Mouse (Mus musculus) CD4-positive, CD25-positive, alpha-beta regulatory T cell, adult 4 months (primary cell): ENCODE data around the gene Smim27. TPM values are rescaled to one million over a fixed set of nuclear protein-coding genes. Genes with fewer than 3 reads are reported as not detected.

Source experiments
- polyA plus RNA-seq, 2 experiments: library from polyadenylated mRNA; unstranded; fragments of 100-300 nt; shearing (Covaris generic); gene quantifications; one replicate each; pipeline ENCODE4 v1.2.1; 2017

Gene Smim27
- polyA plus RNA-seq, 2 experiments from 2014 or later: 27.6 to 70.5 TPM

Other genes with a start within 250 kb of the Smim27 start
- gene Aco1, start 126.5 kb upstream of the Smim27 start, polyA plus RNA-seq: 10 to 100 TPM; 18.8 to 30.0 TPM
- 100 to 1,000 TPM in 1 of 2 experiments, 10 to 100 TPM in 1; 85.3 to 103 TPM for gene Ddx58, start 29.8 kb upstream of the Smim27 start, polyA plus RNA-seq
- gene Topors, start 271 bp downstream of the Smim27 start, polyA plus RNA-seq: 10 to 100 TPM; 20.1 to 23.5 TPM
- 100 to 1,000 TPM; 112 to 124 TPM for gene Ndufb6, start 9.8 kb downstream of the Smim27 start, polyA plus RNA-seq
- gene Tmem215, start 202.6 kb downstream of the Smim27 start, polyA plus RNA-seq: under 1 TPM in 1 of 2 experiments, not detected in 1; 0.15 TPM